Mouse (Mus musculus) right cerebral cortex, postnatal 25 days (tissue): ENCODE measurements around the gene Med13l.

Experiments used
- DNase-seq: peaks from one replicate; pipeline ENCODE4 v3.0.0; 2022

Med13l gene

GRCm38 (mm10) chr5:118665023-118665422 lies 104.5 kb downstream of the Med13l start:
- DNase-seq, result no peak

GRCm38 (mm10) chr5:118666437-118667207 lies 106.1 kb downstream of the Med13l start:
- no peak for DNase-seq

- no peak for DNase-seq
Measured at GRCm38 (mm10) chr5:118667863-118668262, 107.4 kb downstream of the Med13l start.

GRCm38 (mm10) chr5:118668931-118669330 lies 108.5 kb downstream of the Med13l start:
- DNase-seq, result no peak

GRCm38 (mm10) chr5:118672111-118672510 lies 111.6 kb downstream of the Med13l start:
- DNase-seq, result no peak

GRCm38 (mm10) chr5:118673859-118674258 lies 113.4 kb downstream of the Med13l start:
- no peak for DNase-seq

GRCm38 (mm10) chr5:118674321-118674720 lies 113.8 kb downstream of the Med13l start:
- no peak for DNase-seq

GRCm38 (mm10) chr5:118675697-118676096 lies 115.2 kb downstream of the Med13l start:
- no peak for DNase-seq

GRCm38 (mm10) chr5:118676151-118676918 lies 115.9 kb downstream of the Med13l start:
- DNase-seq, result no peak

GRCm38 (mm10) chr5:118679283-118679835 lies 118.9 kb downstream of the Med13l start:
- DNase-seq, result no peak

- no peak for DNase-seq
Measured at GRCm38 (mm10) chr5:118680853-118681252, 120.4 kb downstream of the Med13l start.

- DNase-seq, result no peak
Measured at GRCm38 (mm10) chr5:118682007-118682406, 121.5 kb downstream of the Med13l start.

- no peak for DNase-seq
Measured at GRCm38 (mm10) chr5:118685145-118685544, 124.7 kb downstream of the Med13l start.

GRCm38 (mm10) chr5:118686021-118686420 lies 125.5 kb downstream of the Med13l start:
- no peak for DNase-seq

- no peak for DNase-seq
Measured at GRCm38 (mm10) chr5:118688886-118689835, 128.7 kb downstream of the Med13l start.

GRCm38 (mm10) chr5:118691025-118691709 lies 130.7 kb downstream of the Med13l start:
- DNase-seq, result no peak

- no peak for DNase-seq
Measured at GRCm38 (mm10) chr5:118691710-118692040, 131.2 kb downstream of the Med13l start.

- DNase-seq, result no peak
Measured at GRCm38 (mm10) chr5:118693996-118694395, 133.5 kb downstream of the Med13l start.

GRCm38 (mm10) chr5:118697073-118697472 lies 136.6 kb downstream of the Med13l start:
- DNase-seq, result no peak

GRCm38 (mm10) chr5:118700978-118701377 lies 140.5 kb downstream of the Med13l start:
- DNase-seq, result no peak

- no peak for DNase-seq
Measured at GRCm38 (mm10) chr5:118702674-118703073, 142.2 kb downstream of the Med13l start.

GRCm38 (mm10) chr5:118704148-118704547 lies 143.7 kb downstream of the Med13l start:
- no peak for DNase-seq
